Mouse (Mus musculus) heart, embryonic 16.5 days (tissue): ENCODE data around the gene Plekha3. TPM values are rescaled to one million over a fixed set of nuclear protein-coding genes. Genes with fewer than 3 reads are reported as not detected.
A peak's percentile ranks its signal among the peaks of the same experiment; 100 is the strongest.

Experiments used
- ATAC-seq: fragments of 200-750 bp; cut with Nextera tagmentation; replicated peaks from 2 replicates; pipeline ENCODE4 v1.8.0; 2017; ENCODE audit warnings: moderate number of reproducible peaks; ENCODE audit not compliant: insufficient read depth, low FRiP score; ENCODE audit errors: extremely low read depth
- H3K27ac ChIP-seq: fragments of 300-500 bp; sonication (generic); 2 replicates; pipeline ENCODE4 v1.5.1; 2014; ENCODE audit warnings: mild to moderate bottlenecking, low read length, control low read depth, moderate library complexity
- H3K27me3 ChIP-seq: fragments of 300-500 bp; sonication (generic); 2 replicates; pipeline ENCODE4 v1.6.1; 2014; ENCODE audit warnings: low read length, mixed read lengths; ENCODE audit not compliant: control insufficient read depth, insufficient read depth
- H3K36me3 ChIP-seq: fragments of 300-500 bp; sonication (generic); 2 replicates; pipeline ENCODE4 v1.6.1; 2014; ENCODE audit not compliant: control insufficient read depth, insufficient read depth
- H3K4me1 ChIP-seq: fragments of 300-500 bp; sonication (generic); 2 replicates; pipeline ENCODE4 v1.6.1; 2014; ENCODE audit warnings: low read length, mixed read lengths; ENCODE audit not compliant: control insufficient read depth, insufficient read depth
- H3K4me2 ChIP-seq: fragments of 300-500 bp; sonication (generic); 2 replicates; pipeline ENCODE4 v1.6.1; 2014; ENCODE audit warnings: low read depth, mild to moderate bottlenecking, control low read depth, low read length
- H3K4me3 ChIP-seq: fragments of 300-500 bp; sonication (generic); 2 replicates; pipeline ENCODE4 v1.5.1; 2014; ENCODE audit warnings: mild to moderate bottlenecking, control low read depth, low read length
- H3K9ac ChIP-seq: fragments of 300-500 bp; sonication (generic); 2 replicates; pipeline ENCODE4 v1.6.1; 2014; ENCODE audit warnings: low read length, control low read depth
- H3K9me3 ChIP-seq: fragments of 300-500 bp; sonication (generic); replicated peaks from 2 replicates; pipeline ENCODE4 v1.6.1; 2016; ENCODE audit warnings: low read length; ENCODE audit not compliant: control insufficient read depth
- WGBS: fragments of 180-500 bp; shearing (Covaris S2); extraction: QIAGEN DNeasy Blood & Tissue Kit; methylation state at CpG from one replicate; pipeline ENCODE4 v1.1.7; 2014; 5-methylcytosine and 5-hydroxymethylcytosine counted together
- polyA plus RNA-seq: library from polyadenylated mRNA; unstranded; fragments of >200 nt; fragmentation: Nextera tagmentation; extraction: Ambion mirVana; gene quantifications from 2 replicates; pipeline ENCODE4 v1.2.1, GENCODE M21; 2015

The Plekha3 gene
- 3.2 and 6.1 TPM in 2 replicates for polyA plus RNA-seq

- Histone ChIP-seq H3K9me3 (no peaks in the 10 kb centered on the region), H3K27me3 (no peaks in the 10 kb centered on the region), H3K9ac (peak within 1 kb of the TSS; percentile 88), H3K4me3 (peak within 1 kb of the TSS; percentile 79), H3K36me3 (no peaks in the 10 kb centered on the region), H3K4me1 (peaks cover 28% of the 10 kb centered on the region), H3K27ac (peak within 1 kb of the TSS; percentile 76), H3K4me2 (peak within 1 kb of the TSS; percentile 82)
- ATAC-seq: peak; percentile 80
- WGBS: 4% methylated on average over 50 of the region's 52 CpGs
Measured at GRCm38 (mm10) chr2:76674725-76675427, at the start of gene Plekha3. Gene Plekha3, plus strand, starts transcription at chr2:76675281.

DNA sequence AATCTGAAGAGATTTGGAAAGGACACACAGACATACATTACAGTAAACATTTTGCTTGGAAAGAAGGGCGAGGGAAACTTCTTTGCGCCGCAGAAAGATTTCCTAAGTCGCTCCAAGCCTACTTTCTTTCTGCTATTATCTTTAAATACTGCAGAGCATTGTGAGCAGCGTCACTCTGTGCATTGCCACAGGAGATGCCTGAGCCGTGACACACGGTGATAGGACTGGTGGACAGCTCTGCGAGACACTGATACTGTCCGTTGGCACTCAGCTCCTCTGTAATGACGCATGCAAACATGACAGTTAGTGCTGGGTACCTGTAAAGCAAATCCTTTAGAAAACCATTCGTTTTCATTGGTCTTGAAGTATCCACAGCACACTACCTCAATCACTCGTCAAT lies 44.8 kb upstream of the Plekha3 start:
- WGBS: 81% methylated on average over 12 of the region's 12 CpGs
- H3K27me3 ChIP-seq: no peaks in the 10 kb centered on the region
- H3K4me2 ChIP-seq: no peak overlapping the region
- no peak overlapping the region for H3K9ac ChIP-seq
- H3K36me3 ChIP-seq: peaks cover 60% of the 10 kb centered on the region
- no peak overlapping the region for H3K4me3 ChIP-seq
- H3K27ac ChIP-seq: no peak overlapping the region
- peaks cover 6% of the 10 kb centered on the region for H3K9me3 ChIP-seq
- ATAC-seq: no peak
- no peaks in the 10 kb centered on the region for H3K4me1 ChIP-seq

DNA sequence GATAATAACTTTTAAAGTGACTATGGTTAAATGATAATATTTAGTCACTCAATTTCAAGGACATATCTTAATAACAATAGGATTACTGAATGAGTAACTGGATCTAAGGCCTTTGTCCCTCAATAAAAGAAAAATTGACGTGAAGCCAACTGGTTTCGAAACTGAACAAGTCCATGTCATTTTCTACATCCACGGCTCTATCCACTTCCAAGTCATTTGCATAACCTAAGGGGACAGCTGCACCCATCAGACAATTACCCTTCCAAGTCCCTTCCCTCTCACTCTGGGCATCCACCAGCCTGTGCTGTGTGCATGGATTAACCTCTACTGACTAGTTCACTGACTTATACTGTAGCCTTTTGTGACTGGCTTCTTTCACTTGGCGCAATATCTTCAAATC lies 43.5 kb upstream of the Plekha3 start:
- H3K36me3 ChIP-seq: peaks cover 64% of the 10 kb centered on the region
- no peaks in the 10 kb centered on the region; the same call in 1 of the 2 replicates for H3K9me3 ChIP-seq
- no peaks in the 10 kb centered on the region for H3K27me3 ChIP-seq
- H3K4me2 ChIP-seq: no peak overlapping the region
- WGBS: 94% methylated on average over 4 of the region's 4 CpGs
- H3K9ac ChIP-seq: no peak overlapping the region
- H3K27ac ChIP-seq: no peak overlapping the region
- ATAC-seq: no peak
- no peak overlapping the region for H3K4me3 ChIP-seq
- H3K4me1 ChIP-seq: no peaks in the 10 kb centered on the region

GRCm38 (mm10) chr2:76639637-76640036 lies 35.4 kb upstream of the Plekha3 start:
- WGBS: 93% methylated on average over 2 of the region's 2 CpGs
- peaks cover 35% of the 10 kb centered on the region for H3K36me3 ChIP-seq
- H3K4me1 ChIP-seq: no peaks in the 10 kb centered on the region
- H3K9ac ChIP-seq: no peak overlapping the region
- H3K4me3 ChIP-seq: no peak overlapping the region
- no peak overlapping the region for H3K27ac ChIP-seq
- no peaks in the 10 kb centered on the region for H3K9me3 ChIP-seq
- no peaks in the 10 kb centered on the region for H3K27me3 ChIP-seq
- H3K4me2 ChIP-seq: no peak overlapping the region
- ATAC-seq: no peak

- Histone ChIP-seq H3K4me3 (no peak overlapping the region), H3K9ac (no peak overlapping the region), H3K9me3 (no peaks in the 10 kb centered on the region), H3K36me3 (peaks cover 13% of the 10 kb centered on the region), H3K27me3 (no peaks in the 10 kb centered on the region), H3K27ac (no peak overlapping the region), H3K4me1 (peaks cover 10% of the 10 kb centered on the region), H3K4me2 (no peak overlapping the region)
- ATAC-seq: no peak
Measured at GRCm38 (mm10) chr2:76643801-76644200, 31.3 kb upstream of the Plekha3 start.

DNA sequence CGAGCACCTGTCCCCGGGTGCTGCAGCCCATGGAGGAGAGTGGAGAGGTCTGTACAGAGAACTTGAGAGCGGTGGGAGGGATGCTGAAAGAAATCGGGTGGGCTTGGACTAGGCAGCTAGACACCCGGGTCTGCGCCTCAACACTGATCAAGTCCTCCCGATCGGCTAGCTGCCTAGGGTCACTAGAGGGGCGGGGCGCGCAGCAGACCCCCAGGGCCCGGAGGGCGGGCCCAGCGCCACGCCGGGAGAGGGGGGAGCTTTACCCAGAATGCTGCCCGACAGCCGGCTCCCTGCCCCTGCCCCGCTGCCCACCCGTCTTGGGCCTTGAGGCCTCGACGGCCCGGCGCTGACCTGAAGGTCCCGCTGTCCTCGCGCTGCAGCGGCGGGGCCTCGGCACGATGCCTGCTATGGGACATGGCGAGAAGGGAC lies 27.6 kb upstream of the Plekha3 start:
- Histone ChIP-seq H3K9me3 (no peaks in the 10 kb centered on the region), H3K36me3 (no peaks in the 10 kb centered on the region), H3K4me1 (peaks cover 12% of the 10 kb centered on the region), H3K4me3 (peak overlapping the region; percentile 72), H3K27me3 (no peaks in the 10 kb centered on the region), H3K9ac (peak overlapping the region; percentile 84), H3K4me2 (peak overlapping the region; percentile 85), H3K27ac (peak overlapping the region; percentile 83)
- WGBS: under 1% methylated on average over 27 of the region's 32 CpGs
- ATAC-seq: peak; percentile 23

GRCm38 (mm10) chr2:76647883-76648570 lies 27.1 kb upstream of the Plekha3 start, which contains the start of the genes Prkra and Pjvk:
Gene Prkra, minus strand, starts transcription at chr2:76648015.
Gene Pjvk, plus strand, starts transcription at chr2:76648476.
- H3K27ac ChIP-seq: peak within 1 kb of the TSS; percentile 83
- H3K27me3 ChIP-seq: no peaks in the 10 kb centered on the region
- peak within 1 kb of the TSS; percentile 72 for H3K4me3 ChIP-seq
- ATAC-seq: peak; percentile 98
- peak within 1 kb of the TSS; percentile 84 for H3K9ac ChIP-seq
- peaks cover 12% of the 10 kb centered on the region for H3K4me1 ChIP-seq
- under 1% methylated on average over 41 of the region's 42 CpGs for WGBS
- no peaks in the 10 kb centered on the region for H3K9me3 ChIP-seq
- H3K36me3 ChIP-seq: no peaks in the 10 kb centered on the region
- peak within 1 kb of the TSS; percentile 85 for H3K4me2 ChIP-seq

DNA sequence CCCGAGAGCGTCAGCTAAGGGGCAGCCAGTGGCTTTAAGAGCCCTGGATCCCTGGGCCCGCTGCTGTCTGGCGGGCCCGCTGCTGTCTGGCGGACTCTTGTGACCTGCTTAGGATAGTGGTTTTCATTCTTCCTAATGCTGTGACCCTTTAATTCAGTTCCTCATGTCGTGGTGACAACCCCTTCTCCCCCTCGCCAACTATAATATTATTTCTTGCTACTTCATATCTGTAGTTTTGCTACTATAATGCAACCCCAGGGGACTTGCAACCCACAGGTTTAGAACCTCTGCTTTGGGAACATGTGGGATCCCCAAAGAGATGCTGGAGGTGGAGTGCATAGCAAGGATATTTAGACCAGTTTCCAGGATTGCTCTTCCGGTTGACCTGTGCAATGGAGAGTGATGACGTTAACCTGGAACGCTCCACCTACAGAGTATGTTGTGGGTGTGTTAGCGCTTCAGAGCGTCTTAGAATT lies 26.4 kb upstream of the Plekha3 start:
- no peaks in the 10 kb centered on the region for H3K27me3 ChIP-seq
- H3K9me3 ChIP-seq: no peaks in the 10 kb centered on the region
- peak overlapping the region; percentile 72 for H3K4me3 ChIP-seq
- WGBS: 26% methylated on average over 13 of the region's 13 CpGs
- no peak for ATAC-seq
- H3K27ac ChIP-seq: peak overlapping the region; percentile 83
- H3K4me2 ChIP-seq: peak overlapping the region; percentile 85
- peaks cover 12% of the 10 kb centered on the region for H3K4me1 ChIP-seq
- H3K9ac ChIP-seq: peak overlapping the region; percentile 68
- H3K36me3 ChIP-seq: no peaks in the 10 kb centered on the region

DNA sequence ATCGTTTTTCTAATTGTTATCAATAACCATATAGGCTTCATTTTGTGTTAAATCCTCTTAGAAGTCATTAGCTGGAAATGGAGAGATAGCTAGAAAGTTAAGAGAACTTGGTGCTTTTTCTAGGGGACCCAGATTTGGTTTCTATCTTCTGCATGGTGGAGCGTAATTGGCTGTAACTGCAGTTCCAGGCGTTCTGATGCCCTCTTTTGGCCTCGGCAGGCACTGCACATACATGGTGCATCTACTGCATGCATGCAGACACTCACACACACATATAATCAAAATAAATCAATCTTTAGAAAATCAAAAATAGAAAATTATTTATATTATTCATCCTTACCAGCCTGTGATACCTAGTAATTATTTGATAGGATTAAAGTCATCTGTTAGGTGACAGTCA lies 22.0 kb upstream of the Plekha3 start:
- Histone ChIP-seq H3K27ac (no peak overlapping the region), H3K4me3 (no peak overlapping the region), H3K4me1 (peaks cover 5% of the 10 kb centered on the region), H3K9me3 (no peaks in the 10 kb centered on the region), H3K36me3 (no peaks in the 10 kb centered on the region), H3K4me2 (no peak overlapping the region), H3K27me3 (no peaks in the 10 kb centered on the region), H3K9ac (no peak overlapping the region)
- no peak for ATAC-seq
- WGBS: 87% methylated on average over 4 of the region's 4 CpGs
